10 mouse cellular contexts compared by ENCODE assay signal in the genomic region with DNA sequence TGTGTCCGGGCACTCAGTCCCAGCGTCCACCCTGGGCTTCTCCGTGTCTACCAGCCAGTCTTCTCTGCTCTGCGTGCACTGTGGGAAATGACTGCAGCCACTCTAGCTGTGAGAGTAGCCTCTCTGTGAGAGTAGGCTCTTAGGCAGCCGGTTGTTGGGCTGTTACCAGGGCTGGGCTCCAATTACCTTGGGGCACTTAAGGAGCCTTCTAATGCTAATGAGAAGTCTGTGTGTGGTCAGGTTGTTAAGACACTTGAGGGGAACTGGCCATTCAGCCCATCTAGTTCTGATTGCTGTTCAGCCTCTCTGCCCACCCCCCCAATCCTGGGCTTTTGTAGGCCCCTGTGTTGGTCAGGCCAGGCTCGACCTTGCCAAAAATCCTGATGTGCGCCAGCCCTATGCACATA.
DNase-seq lines count a peak whose midpoint lies in the region; ATAC-seq and TF ChIP-seq lines count a peak whose summit lies in the region.
"Had no signal": no experiment of that assay in that cellular context is flagged by ENCODE, and none has a peak within 500 bp of the region (broad histone marks: within the 10 kb centered on the region; RNA-seq: fewer than 3 reads in every experiment).

No protein-coding gene starts in this region.

- H3K9me3 ChIP-seq in embryonic facial prominence, embryonic 12.5 days, result no peaks in the 10 kb centered on the region
- H3K9me3 ChIP-seq in limb, embryonic 10.5 days (replicated peaks), result no peaks in the 10 kb centered on the region
- H3K9me3 ChIP-seq in neural tube, embryonic 13.5 days, result no peaks in the 10 kb centered on the region
- no peaks in the 10 kb centered on the region for H3K9me3 ChIP-seq in liver, postnatal 0 days (ENCODE audit: low read length)

- H3K27ac ChIP-seq in left cerebral cortex, adult 2 months, result peak overlapping the region; percentile 36; the same call in 1 of the 2 replicates
- H3K27ac ChIP-seq in embryonic facial prominence, embryonic 12.5 days, result 0 out of 2 replicates have a peak overlapping the region, but pooled peaks have one; percentile 6
- peak overlapping the region; percentile 38 for H3K27ac ChIP-seq in limb, embryonic 10.5 days
- peak overlapping the region; percentile 74 for H3K27ac ChIP-seq in neural tube, embryonic 13.5 days (replicated peaks)
- no peak overlapping the region for H3K27ac ChIP-seq in liver, postnatal 0 days (ENCODE audit: low read depth)
- H3K27ac ChIP-seq: liver, embryonic 14.5 days had no signal

- intact Hi-C loops in left cerebral cortex, adult 2 months (cut with DNase I), result no loop called here
- intact Hi-C loops in left cerebral cortex, postnatal 14 days (cut with DNase I), result no loop called here

- no peaks in the 10 kb centered on the region for H3K27me3 ChIP-seq in embryonic facial prominence, embryonic 12.5 days
- H3K27me3 ChIP-seq in limb, embryonic 10.5 days (ENCODE audit: low read depth, poor library complexity, severe bottlenecking), result no peaks in the 10 kb centered on the region
- H3K27me3 ChIP-seq in neural tube, embryonic 13.5 days, result peaks cover 5% of the 10 kb centered on the region; the same call in 1 of the 2 replicates
- H3K27me3 ChIP-seq in liver, postnatal 0 days (ENCODE audit: insufficient read depth, low read length), result no peaks in the 10 kb centered on the region

- no peak; the same call in 1 of the 2 replicates for ATAC-seq in embryonic facial prominence, embryonic 12.5 days (ENCODE audit: insufficient number of reproducible peaks, insufficient read depth, low FRiP score, low TSS enrichment)
- peak; percentile 75 for ATAC-seq in neural tube, embryonic 13.5 days (ENCODE audit: low read depth)
- no peak for ATAC-seq in liver, postnatal 0 days

- DNase-seq in left cerebral cortex, adult 2 months (ENCODE audit: extremely low spot score in 1 of 2, low spot score in 2 of 2), result no peak
- no peak for DNase-seq in left cerebral cortex, postnatal 14 days (ENCODE audit: low spot score in 2 of 2)
- peak; percentile 42 for DNase-seq in limb, embryonic 10.5 days (ENCODE audit: low spot score)
- DNase-seq in liver, postnatal 0 days, result no peak
- no peak for DNase-seq in layer of hippocampus, postnatal 36 days
- DNase-seq: cerebellum, adult 9-10 months; right cerebral cortex, postnatal 25 days had no signal

- 21% methylated on average over 7 of the region's 7 CpGs for whole genome bisulfite sequencing in embryonic facial prominence, embryonic 12.5 days
- 25% methylated on average over 7 of the region's 7 CpGs for WGBS in limb, embryonic 10.5 days
- WGBS in neural tube, embryonic 13.5 days, result 7% methylated on average over 7 of the region's 7 CpGs
- WGBS in liver, postnatal 0 days (ENCODE audit: insufficient replicate concordance), result 76% methylated on average over 7 of the region's 7 CpGs

- H3K9ac ChIP-seq in embryonic facial prominence, embryonic 12.5 days, result no peak overlapping the region
- H3K9ac ChIP-seq in neural tube, embryonic 13.5 days, result no peak overlapping the region
- H3K9ac ChIP-seq in liver, postnatal 0 days (replicated peaks), result no peak overlapping the region
- H3K9ac ChIP-seq: liver, embryonic 14.5 days had no signal

- H3K4me3 ChIP-seq in left cerebral cortex, adult 2 months, result no peak overlapping the region
- no peak overlapping the region for H3K4me3 ChIP-seq in embryonic facial prominence, embryonic 12.5 days
- H3K4me3 ChIP-seq in limb, embryonic 10.5 days, result no peak overlapping the region
- H3K4me3 ChIP-seq in neural tube, embryonic 13.5 days, result no peak overlapping the region
- H3K4me3 ChIP-seq in liver, postnatal 0 days (ENCODE audit: low read depth, low read length), result no peak overlapping the region

- no peak for TF ChIP-seq EP300 in liver, postnatal 0 days (IDR thresholded peaks at IDR 0.05; ENCODE audit: low read depth)

- H3K4me1 ChIP-seq in embryonic facial prominence, embryonic 12.5 days, result peaks cover 10% of the 10 kb centered on the region
- peaks cover 28% of the 10 kb centered on the region for H3K4me1 ChIP-seq in limb, embryonic 10.5 days
- peaks cover 52% of the 10 kb centered on the region for H3K4me1 ChIP-seq in neural tube, embryonic 13.5 days (replicated peaks)
- H3K4me1 ChIP-seq in liver, postnatal 0 days (ENCODE audit: insufficient read depth), result peaks cover 27% of the 10 kb centered on the region

- H3K36me3 ChIP-seq in embryonic facial prominence, embryonic 12.5 days, result no peaks in the 10 kb centered on the region
- no peaks in the 10 kb centered on the region for H3K36me3 ChIP-seq in limb, embryonic 10.5 days
- H3K36me3 ChIP-seq in neural tube, embryonic 13.5 days, result no peaks in the 10 kb centered on the region
- no peaks in the 10 kb centered on the region; the same call in 1 of the 2 replicates for H3K36me3 ChIP-seq in liver, postnatal 0 days (replicated peaks; ENCODE audit: insufficient read depth, low read length)

- no peak overlapping the region for H3K4me2 ChIP-seq in embryonic facial prominence, embryonic 12.5 days (replicated peaks)
- H3K4me2 ChIP-seq in neural tube, embryonic 13.5 days, result no peak overlapping the region
- no peak overlapping the region for H3K4me2 ChIP-seq in liver, postnatal 0 days (ENCODE audit: low read depth, low read length)

- TF ChIP-seq CTCF in left cerebral cortex, adult 2 months (IDR thresholded peaks at IDR 0.05), result no peak
- TF ChIP-seq CTCF in liver, postnatal 0 days (IDR thresholded peaks at IDR 0.05; ENCODE audit: low read depth), result no peak
